Mouse (Mus musculus) monocyte, adult 2 months (primary cell): ENCODE data around the gene Pdgfb.

Source experiments
- DNase-seq, 2 experiments: peaks; one replicate each; pipeline ENCODE4 v3.0.0; 2022; ENCODE audit warnings: low spot score in 2 of 2, low read depth in 1 of 2

The Pdgfb gene

DNA sequence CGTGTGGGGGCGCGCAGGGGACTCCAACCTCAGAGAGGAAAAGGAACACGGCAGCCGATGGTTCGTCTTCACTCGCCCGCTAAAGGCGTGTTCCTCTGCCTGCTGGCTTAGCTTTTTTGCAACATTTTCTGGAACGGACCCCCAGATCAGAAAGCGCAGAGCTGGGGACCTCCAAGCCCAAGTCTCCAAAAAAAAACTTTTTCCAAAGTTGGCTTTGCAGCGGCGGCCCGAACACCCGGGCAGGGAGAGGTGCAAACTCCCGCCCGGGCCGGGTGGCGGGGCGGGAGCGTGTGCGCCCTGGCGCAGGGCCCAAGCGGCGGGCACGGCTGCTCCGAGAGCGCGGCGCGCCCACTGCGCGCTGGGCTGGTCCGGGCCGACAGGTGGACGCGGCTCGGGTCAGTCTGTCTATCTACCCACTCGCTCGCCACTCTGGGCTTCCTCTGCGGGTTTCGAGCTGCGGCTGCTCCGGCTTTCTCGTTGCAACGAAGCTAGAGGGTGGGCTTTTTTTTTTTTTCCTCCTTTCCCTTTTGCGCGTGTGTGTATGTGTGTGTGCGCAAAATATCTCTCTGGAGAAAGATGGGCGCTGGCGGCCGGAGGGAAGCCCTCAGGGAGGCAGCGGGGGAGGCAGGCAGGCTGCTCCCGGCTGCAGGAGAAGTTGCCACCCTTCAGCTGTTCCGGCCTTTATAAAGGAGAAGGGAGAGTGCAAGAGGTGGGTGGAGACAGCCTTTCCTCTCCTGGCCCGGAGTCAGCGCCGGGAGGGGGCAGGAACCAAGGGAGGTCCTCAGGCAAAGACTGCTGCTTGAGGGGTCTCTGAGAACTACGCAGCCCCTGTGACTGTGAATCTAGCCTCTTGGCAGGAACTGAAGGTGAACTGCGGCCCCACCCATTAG, at the start of gene Pdgfb:
Gene Pdgfb (minus strand): TSS at position 657 of the 890 bp plus-strand sequence.
- no peak for DNase-seq

DNA sequence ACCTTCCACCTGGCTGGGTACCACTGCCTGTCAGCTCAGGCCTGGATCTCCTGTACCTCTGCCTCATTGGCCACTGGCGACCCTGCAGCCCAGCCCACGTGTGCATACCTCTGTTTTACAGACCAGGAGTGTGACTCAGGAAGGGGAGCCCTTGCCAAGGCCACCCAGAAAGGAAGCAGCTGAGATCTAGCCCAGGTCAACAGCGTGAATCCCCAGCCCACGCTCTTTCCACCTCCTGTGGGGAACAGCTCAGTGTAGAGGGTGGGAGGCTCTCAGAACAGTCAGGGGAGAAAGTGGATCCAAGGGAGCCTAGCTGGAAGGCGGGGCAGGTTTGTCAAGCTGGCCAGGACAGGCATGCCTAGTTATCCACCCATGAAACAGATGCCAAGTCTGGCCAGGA, 48.0 kb upstream of the Pdgfb start:
- DNase-seq: no peak

DNA sequence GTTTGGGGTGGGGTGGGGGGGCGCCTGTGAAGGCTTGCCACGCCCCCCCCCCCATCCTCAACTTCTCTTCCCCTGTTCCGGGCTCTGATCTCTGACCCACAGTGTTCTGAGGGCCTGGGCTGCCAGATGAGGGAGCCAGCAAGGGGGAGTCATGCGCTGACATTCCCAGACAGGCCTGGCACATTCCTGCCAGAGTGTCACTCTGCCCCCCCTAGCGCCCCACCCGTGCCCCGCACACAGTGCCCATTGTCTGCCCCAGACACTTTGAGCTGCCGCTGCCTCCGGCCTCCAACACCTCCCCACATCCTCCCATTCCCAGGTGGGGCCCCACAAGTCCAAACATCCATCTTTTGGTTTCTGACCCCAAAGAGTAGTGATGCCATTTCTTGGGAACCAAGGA, 47.6 kb upstream of the Pdgfb start:
- DNase-seq: no peak

DNA sequence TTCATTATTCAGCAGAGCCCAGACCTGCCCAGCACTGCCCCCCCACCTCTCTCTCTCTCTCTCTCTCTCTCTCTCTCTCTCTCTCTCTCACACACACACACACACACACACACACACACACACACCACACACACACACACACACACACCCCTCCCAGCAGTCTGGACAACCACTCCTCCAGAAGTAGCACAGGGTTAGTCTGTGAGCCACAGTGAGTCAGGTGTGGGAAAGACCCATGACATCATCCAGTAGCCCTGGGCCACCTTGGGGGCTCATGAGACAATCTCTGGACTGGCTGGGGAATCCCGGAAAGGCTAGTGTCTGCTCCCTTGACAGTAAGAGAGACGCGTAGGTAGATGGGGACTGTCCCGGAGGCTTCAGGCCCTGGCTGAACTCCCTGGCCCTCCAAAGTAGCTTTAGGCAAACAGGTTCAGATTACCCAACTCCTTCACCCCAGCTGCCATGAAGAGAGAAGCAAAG, 46.3 kb upstream of the Pdgfb start:
- no peak for DNase-seq

DNA sequence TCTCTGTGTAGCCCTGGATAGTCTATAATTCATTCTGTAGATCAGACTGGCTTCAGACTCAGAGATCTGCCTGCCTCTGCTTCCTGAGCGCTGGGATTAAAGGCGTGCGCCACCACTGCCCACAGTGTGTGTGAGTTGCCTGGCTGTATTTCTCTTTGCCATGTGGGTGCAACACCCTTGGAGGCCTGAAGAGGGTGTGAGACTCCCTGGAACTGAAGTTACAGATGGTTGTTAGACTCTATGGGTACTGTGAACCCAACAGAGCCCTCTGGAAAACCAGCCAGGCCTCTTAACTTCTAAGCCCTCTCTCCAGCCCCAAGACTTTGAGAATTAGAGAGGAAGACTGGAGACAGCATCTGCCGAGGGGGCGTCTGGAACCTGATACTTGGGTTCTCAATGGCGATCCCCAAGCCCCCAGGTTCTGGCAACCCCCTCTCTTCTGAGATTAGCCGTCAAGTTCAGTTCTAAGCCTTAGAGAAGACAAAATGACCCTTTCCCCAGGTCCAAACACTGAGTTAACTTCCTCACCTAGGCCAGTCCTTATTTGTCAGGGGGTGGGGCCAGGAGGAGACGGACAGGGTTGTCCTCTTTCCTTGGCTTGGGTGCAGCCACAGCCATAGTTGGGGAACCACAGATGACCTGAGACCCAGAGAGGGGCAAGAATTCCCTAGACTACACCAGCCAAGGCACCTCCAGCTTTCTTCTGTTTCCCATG, 45.7 kb upstream of the Pdgfb start:
- no peak for DNase-seq

DNA sequence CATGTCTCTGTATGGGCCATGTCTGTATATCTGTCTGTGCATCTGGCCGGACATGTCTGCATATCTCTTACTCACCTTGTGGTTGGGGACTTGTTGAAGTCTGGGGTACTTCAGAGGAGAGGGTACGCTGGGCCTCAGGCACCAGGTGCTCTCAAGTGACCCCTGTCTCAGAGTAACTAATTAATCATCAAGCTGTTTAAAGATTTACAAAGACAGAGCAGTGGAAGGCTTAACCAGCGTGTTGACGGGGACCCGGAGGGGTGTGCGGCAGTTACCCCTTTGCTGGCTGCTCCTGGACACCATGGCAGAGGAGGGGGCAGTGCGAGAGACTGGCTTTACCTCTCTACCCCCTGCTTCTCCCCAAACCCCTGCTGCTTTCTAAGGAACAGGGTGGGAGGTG, 44.8 kb upstream of the Pdgfb start:
- no peak for DNase-seq

DNA sequence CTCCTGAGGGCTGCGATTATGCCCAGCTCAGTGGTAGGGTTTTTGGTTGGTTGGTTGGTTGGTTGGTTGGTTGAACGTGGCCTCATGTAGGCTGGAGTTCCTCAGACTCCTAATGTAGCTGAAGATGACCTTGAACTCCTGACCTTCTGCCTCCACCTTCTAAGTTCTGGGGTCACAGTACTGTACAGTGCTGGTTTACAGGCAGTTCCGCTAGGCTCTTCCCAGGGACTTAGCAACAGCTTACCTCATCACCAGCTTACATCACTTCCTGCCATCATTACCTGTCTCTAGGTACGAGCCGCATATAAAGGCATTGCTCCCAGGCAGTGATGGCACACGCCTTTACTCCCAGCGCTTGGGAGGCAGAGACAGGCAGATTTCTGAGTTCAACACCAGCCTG, 43.4 kb upstream of the Pdgfb start:
- DNase-seq: no peak

DNA sequence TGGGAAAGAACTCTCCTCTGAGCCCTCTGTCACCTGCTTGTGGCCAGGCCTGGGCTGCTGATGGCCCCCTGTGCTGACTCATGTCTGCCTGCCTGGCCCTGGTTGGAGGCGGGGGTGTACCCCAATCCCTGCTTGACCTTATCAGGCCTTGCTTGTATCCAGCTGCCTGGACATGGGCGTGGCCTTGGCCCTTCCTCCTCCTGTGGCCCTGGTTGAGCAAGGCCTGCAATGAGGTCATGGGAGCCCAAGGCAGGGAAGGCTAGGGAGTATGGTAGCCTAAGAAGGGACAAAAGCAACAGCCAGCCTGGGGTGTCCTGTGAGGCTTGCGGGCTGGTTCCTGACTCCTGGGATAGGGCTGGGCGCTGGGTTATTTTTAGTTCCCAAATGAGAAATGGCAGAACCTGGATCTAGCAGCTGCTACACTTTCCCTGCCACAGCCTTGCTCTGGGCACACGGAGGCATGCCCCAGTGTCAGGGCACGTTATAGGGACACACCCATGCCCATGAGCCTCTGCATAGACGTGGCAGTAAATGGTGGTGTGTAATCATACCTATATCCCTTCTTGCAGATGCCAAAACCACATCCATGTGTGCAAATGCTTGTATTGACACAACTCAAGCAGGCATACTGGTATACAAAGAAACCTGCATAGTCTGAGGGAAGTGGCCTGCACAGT, 39.4 kb upstream of the Pdgfb start:
- no peak for DNase-seq

DNA sequence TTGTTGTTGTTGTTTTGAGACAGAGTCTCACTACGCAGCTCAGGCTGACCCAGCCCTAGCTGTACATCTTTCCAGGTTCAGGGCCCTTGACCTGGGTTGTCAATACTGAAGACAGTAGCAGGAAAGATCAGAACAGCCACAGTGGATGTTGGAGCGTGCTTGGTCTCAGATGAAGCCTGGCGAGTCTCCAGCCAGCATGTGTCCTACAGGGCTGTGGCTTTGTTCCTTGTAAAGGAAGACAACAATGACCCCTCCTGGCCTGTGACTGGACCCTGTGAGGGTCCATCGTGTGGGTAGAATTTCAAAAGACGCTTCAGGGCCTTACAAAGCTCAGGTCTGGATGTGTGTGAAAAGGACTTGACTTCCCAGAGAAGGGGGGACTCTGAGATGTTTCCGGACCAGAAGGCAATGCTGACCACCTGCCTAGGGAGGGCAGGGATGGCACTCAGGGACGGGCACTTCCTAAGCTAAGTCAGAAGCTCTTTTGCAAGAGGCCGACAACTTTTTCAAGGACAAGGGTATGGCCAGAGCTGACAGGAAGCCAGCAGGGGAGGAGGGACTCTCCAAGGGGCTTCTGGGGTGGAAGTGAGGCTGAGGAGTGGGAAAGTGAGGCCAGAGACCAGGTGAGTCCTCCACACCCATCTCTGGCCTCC, 38.7 kb upstream of the Pdgfb start:
- DNase-seq: no peak

DNA sequence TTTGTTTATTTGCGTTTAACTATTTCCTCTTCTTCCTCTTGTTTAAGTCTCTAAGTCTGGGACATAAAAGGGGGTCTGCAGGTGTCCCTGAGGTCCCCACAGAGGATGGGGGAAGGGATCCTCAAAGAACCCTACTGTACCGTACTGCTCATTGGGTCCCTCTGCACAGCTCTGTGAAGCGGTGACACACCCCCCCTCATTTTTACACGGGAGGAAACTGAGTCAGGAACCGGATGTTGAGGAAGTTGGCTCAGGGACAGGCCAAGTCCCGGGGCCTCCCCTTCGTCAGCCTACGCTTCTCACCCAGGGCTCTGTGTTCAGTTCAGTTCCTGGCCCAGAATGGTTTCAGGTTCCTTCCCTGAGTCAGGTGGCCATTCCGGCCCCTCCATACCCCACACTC, 37.0 kb upstream of the Pdgfb start:
- DNase-seq: no peak

DNA sequence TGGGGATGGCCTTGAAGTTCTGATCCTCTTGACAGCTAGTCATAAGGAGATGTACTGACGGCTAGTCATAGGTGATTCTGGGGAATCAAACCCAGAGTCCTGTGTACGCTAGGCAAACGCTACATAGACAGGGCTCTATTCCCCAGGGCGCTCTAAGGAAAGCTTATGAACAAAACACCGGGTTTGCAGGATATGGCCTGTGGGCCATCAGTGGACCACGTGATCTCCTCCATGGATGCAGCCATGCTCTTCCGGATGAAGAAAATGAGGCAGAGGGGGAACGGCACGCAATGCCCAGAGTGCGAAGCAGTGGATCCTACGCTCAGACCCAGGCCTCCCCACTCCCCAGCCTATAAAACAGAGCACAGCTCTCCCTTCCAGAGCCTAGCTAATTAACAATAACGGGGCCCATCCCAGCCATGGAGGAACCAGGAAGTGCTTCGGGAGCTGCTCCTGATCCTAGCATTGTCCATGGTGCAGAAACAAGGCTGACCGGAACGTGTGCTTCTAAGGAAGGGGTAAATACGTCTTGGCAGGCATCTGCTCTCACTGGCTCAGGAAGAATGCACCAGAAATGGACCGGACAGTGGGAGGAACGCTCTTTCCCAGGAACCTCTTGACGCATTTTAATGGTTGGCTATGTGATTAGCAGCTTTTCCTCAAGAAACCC, 36.5 kb upstream of the Pdgfb start:
- DNase-seq: no peak

DNA sequence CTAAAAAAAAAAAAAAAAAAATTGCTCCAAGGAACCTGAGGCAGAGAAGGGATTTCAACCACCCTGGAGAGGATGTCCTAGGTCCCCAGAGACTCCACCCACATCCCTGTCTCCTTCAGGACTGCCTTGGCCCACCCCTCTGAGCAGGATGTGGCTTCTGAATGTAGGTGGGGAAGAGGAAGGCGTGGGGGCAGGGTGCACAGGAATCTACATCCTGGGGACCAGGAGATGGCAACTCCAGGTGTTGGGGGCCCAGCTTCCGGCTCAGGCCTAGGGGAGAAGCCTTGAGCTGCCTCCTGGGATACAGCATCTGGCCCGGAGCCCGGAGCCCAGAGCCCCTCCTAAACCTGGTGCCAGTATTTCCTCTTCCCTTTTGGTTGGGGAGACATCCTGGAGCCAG, 35.3 kb upstream of the Pdgfb start:
- no peak for DNase-seq

DNA sequence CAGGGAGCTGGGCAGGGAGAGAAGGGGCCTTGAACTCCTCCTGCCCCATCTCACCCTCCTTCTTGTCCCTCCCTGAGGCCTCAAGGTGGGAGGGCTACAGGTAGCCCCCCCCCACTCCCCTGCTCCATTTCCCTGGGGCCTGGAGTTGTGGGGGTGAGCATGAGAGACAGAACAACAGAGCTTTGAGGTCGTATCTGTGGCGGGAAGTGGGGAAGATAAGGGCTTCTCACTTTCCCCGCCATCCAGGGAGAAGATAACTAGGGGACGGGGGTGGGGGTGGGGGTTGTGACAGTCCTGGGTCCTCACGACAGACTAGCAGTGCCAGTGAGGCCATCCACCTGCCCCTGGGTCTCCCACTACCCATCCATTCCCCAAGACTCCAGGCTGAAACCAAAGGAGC, 33.2 kb upstream of the Pdgfb start:
- no peak for DNase-seq

DNA sequence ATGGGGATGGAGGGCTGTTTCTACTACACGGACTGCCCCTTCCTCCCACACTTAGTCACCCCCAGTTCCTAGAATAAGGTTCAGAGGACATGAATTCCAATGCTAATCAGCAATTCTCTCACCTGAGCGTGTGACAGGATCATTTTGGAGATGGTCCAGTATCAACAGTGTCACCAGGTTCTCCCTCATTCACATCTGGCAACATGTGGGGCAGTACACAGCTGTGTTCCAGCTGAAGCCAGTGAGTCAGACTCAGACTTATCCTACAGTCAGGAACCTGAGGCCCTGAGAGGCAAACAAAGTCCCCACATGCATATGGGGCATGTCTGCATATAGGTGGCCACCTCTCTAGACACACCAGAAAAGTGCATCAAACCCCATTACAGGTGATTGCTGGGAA, 32.5 kb upstream of the Pdgfb start:
- DNase-seq: no peak

DNA sequence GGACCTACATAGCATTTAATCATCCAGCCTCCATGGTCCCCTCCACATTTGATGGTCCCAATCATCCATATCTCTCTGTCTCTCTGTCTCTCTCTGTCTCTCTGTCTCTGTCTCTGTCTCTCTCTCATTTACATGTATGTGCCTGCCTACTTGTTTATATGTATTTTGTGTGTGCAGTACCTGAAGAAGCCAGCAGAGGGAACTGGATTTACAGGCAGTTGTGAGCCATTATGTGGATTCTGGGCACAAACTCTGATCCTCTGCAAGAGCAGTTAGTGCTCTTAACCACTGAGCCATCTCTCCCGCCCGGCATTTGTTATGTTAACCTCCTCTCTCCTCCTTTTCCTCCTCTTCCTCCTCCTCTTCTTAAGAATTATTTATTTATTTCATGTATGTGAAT, 31.0 kb upstream of the Pdgfb start:
- DNase-seq: no peak

DNA sequence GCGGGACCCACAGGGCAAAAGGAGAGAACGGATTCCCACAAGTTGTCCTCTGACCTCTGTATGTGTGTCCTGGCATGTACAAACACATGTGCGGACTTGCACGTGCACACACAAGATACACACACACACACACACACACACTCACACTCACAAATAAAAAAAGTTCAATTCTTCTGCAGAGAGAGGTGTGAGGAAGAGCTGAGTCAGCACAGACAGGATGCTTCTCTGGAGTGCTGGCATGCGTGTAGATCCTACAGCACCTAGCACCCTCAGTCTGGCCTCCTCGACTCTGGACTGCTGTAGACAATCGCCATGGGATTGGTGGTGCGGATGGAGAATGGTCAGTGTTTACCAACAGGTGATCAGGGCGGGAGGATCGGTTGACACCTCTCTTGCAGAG, 29.5 kb upstream of the Pdgfb start:
- no peak for DNase-seq

DNA sequence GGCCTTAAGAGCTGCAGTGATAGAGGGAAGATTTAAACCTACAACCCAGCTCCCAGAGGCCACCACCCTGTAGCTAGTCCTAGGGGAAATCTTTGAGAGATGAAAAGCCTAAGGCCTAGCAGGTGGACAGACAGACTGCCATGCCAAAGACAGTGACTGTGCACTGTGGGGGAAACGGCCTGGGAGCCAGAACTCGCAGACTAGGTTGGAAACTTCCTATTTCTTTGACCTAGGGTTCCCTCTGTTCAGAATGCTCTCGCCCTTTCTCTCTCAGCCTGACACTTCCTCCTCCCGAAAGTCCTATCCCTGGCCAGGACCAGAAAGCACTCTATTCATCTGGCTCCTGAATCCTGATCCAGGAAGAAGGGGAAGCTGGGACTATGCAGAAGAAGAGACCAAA, 27.4 kb upstream of the Pdgfb start:
- DNase-seq: no peak

DNA sequence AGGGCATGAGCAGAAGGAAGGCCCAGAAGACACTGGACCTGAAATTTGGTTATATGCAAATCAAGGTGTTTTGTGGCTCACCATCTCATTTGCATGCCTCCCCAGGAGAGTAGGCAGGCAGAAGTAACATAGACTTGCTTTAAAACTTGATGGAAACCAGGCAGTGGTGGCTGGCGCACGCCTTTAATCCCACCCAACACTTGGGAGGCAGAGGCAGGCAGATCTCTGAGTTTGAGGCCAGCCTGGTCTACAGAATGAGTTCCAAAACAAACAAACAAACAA, 23.3 kb upstream of the Pdgfb start:
- no peak for DNase-seq

DNA sequence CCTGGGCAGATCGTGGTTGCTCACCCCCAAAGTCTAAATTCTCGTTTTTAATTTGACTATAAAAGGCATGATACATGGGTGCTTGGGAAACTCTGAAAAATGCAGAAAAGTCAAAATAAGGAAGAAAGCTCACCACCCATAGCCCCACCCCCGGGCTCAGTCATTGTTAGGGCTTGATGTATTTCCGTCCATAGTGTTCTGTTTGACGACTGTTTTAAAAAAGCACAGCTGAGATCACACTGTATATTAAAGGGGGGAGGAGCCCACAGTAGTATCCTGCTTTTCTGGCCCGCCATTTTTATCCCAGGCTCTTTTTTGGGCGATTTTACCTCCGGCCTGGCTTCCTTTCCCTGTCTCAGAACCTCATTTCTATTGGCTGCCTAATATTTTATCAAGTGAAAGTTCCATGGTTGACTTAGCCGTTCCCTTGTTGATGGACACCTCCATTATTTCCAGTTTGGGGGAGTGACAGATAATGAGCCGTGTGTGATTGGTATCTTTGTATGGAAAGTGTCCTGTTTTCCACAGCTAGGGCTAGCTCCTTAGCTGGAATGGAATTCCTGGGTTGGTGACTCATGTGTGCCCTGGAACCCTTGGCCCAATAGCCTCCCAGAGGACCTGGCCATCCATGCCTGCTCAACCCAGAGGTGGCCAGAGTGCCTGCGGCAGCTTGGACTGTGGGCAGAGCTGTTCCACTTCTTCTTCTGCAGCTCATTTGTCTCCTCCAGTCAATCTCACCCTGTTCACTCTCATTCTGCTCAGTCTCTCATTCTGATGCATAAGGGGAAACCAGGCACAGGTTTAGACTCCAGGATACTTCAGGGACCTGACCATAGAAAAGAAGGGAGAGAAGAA, 22.7 kb upstream of the Pdgfb start:
- no peak for DNase-seq

DNA sequence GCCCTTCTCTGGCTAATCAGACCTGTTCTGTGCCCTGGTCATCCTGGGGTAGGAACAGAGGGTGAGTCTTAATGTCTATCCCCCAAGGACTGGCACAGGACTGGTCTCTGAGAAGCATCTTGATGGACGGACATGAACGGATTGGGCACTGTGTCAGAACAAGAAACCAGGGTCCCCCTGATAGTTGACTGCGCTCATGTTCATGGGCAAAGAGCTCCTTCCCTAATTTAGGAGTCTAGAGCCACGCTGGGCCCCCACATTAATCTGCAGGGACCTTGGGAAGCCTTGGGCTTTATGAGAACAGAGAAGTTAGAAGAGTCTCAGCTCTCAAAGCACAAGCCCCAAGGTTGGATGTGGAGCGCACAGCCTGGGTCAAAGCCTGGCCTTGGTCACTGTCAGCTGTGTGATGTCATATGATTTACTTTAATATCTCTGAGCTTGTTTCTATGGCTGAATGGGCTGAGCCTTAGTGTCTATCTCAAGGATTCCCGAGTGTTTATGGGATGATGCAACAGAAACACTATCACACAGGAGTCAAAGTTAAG, 20.6 kb upstream of the Pdgfb start:
- DNase-seq: no peak
